Mouse (Mus musculus): ENCODE measurements at regions not wholly inside any gene's neighbourhood (a gene's known extent, or its start where the extent isn't known, plus 50 kb on each side); places are given as distances from the start of the nearest gene placed in this dataset.

DNA sequence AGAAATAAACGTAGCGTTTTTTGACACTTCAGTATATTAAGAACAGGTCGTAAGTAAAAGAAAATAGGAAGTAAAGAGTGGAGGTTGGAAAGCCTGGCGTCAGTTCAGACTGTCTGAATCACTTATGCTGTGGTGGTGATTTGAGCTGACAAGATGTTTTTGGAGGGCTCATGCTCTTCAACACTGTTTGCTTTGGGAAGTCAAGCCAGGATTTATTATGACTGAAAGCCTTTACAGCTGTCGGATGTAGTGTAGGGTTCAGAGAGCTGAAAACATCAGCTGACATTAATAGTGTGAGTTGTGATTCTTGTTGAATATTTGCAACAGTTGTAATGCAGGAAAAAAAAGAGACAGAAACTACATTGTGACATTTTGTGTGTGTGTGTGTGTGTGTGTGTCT, 1062.9 kb upstream of the 4930412O13Rik start:
- Histone ChIP-seq H3K4me1 (ENCODE audit: control insufficient read depth, insufficient read depth, low read length) (no peaks in the 10 kb centered on the region), H3K4me3 (ENCODE audit: low read depth, low read length) (no peak overlapping the region), H3K36me3 (ENCODE audit: control insufficient read depth, insufficient read depth, low read length) (no peaks in the 10 kb centered on the region), H3K9ac (ENCODE audit: low read length) (no peak overlapping the region), H3K4me2 (no peak overlapping the region), H3K27ac (ENCODE audit: low read depth, low read length) (no peak overlapping the region), H3K27me3 (ENCODE audit: control insufficient read depth, insufficient read depth, low read length) (no peaks in the 10 kb centered on the region), H3K9me3 (ENCODE audit: control insufficient read depth, low read length) (no peaks in the 10 kb centered on the region)
- 80% methylated on average over 5 of the region's 5 CpGs for WGBS
- DNase-seq (ENCODE audit: low spot score, missing footprints) (no peak), ATAC-seq (ENCODE audit: low FRiP score) (no peak)

DNA sequence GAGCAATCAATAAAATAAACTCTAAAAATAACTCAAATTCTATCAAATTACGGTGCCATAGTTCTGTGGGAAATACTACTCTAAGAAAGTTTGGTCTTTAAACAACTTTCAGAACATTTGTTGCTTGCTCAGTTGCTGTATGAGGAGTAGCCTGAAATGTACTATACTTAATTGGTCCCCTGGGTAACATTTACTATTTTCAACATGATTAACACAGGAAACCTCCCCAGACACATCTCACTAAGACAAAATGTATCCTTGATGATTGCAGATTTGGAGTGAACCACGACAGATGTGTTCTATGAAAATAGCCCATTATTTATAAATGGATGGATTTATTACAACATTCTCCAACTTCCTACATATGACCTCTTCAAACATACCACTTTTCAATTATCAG, 1055.6 kb upstream of the 4930412O13Rik start:
- ATAC-seq (ENCODE audit: low FRiP score) (no peak), DNase-seq (ENCODE audit: low spot score, missing footprints) (no peak)
- 81% methylated on average over 2 of the region's 2 CpGs for WGBS
- H3K9me3 ChIP-seq (ENCODE audit: control insufficient read depth, low read length), result no peaks in the 10 kb centered on the region
- no peaks in the 10 kb centered on the region for H3K27me3 ChIP-seq (ENCODE audit: control insufficient read depth, insufficient read depth, low read length)
- H3K4me2 ChIP-seq, result no peak overlapping the region
- no peaks in the 10 kb centered on the region for H3K36me3 ChIP-seq (ENCODE audit: control insufficient read depth, insufficient read depth, low read length)
- H3K27ac ChIP-seq (ENCODE audit: low read depth, low read length), result no peak overlapping the region
- H3K4me1 ChIP-seq (ENCODE audit: control insufficient read depth, insufficient read depth, low read length), result no peaks in the 10 kb centered on the region
- H3K4me3 ChIP-seq (ENCODE audit: low read depth, low read length), result no peak overlapping the region
- H3K9ac ChIP-seq (ENCODE audit: low read length), result no peak overlapping the region
